Mouse (Mus musculus) spleen, adult 2 months (tissue): ENCODE measurements around the gene Arl2bp. TPM values are rescaled to one million over a fixed set of nuclear protein-coding genes. Genes with fewer than 3 reads are reported as not detected.

Experiments
- DNase-seq, 2 experiments: peaks; one replicate each; pipeline versions ENCODE4 v3.0.0 to v3.0.0-alpha.2; 2012 to 2021; ENCODE audit warnings: low spot score in 2 of 2, low read depth in 1 of 2
- H3K27ac ChIP-seq: fragments of 200-500 bp; 2 replicates; pipeline ENCODE4 v1.5.1; 2012; ENCODE audit warnings: low read length, inconsistent platforms; ENCODE audit not compliant: insufficient read depth
- H3K27me3 ChIP-seq: fragments of 200-500 bp; 2 replicates; pipeline ENCODE4 v1.6.1; 2012; ENCODE audit warnings: mild to moderate bottlenecking, moderate library complexity, low read length, inconsistent platforms; ENCODE audit not compliant: control insufficient read depth, insufficient read depth
- H3K36me3 ChIP-seq: fragments of 200-500 bp; 2 replicates; pipeline ENCODE4 v1.6.1; 2012; ENCODE audit warnings: mild to moderate bottlenecking, low read length, inconsistent platforms; ENCODE audit not compliant: control insufficient read depth, insufficient read depth
- H3K4me1 ChIP-seq: fragments of 200-500 bp; 2 replicates; pipeline ENCODE4 v1.6.1; 2011; ENCODE audit warnings: inconsistent platforms; ENCODE audit not compliant: control insufficient read depth, insufficient read depth, insufficient read length
- H3K4me3 ChIP-seq: fragments of 200-500 bp; 2 replicates; pipeline ENCODE4 v1.5.1; 2011; ENCODE audit warnings: mild to moderate bottlenecking, inconsistent platforms; ENCODE audit not compliant: insufficient read depth, insufficient read length; ENCODE audit errors: extremely low read depth
- CTCF ChIP-seq: fragments of 200-500 bp; IDR thresholded peaks from 2 replicates; pipeline ENCODE4 v1.5.1; 2011; ENCODE audit warnings: mild to moderate bottlenecking, inconsistent platforms; ENCODE audit not compliant: insufficient read depth, insufficient read length, insufficient replicate concordance; ENCODE audit errors: extremely low read depth
- POLR2A ChIP-seq: fragments of 200-500 bp; IDR thresholded peaks from 2 replicates; pipeline ENCODE4 v1.6.1; 2011; ENCODE audit warnings: low read depth, low read length, inconsistent platforms
- WGBS: fragments of 180-500 bp; shearing (Covaris S2); methylation state at CpG from one replicate; pipeline ENCODE4 v1.1.7; 2018; 5-methylcytosine and 5-hydroxymethylcytosine counted together
- polyA plus RNA-seq: library from polyadenylated mRNA; depleted of rRNA; stranded (reverse); fragments of >200 nt; gene quantifications from 2 replicates; pipeline ENCODE4 v1.2.3, GENCODE M21; 2012; rRNA removed

Gene Arl2bp
- polyA plus RNA-seq, 1 experiment, result 50.2 TPM

GRCm38 (mm10) chr8:94711160-94711718 lies 44.8 kb downstream of the Arl2bp start:
- DNase-seq, result no peak
- Histone ChIP-seq H3K27me3 (no peaks in the 10 kb centered on the region), H3K4me1 (no peaks in the 10 kb centered on the region; the same call in 1 of the 2 replicates), H3K27ac (0 out of 2 replicates have a peak overlapping the region, but pooled peaks have one; percentile 8), H3K36me3 (no peaks in the 10 kb centered on the region), H3K4me3 (no peak overlapping the region)
- TF ChIP-seq POLR2A, result no peak
- no peak for TF ChIP-seq CTCF
- WGBS, result 16% methylated on average over 5 of the region's 5 CpGs

DNA sequence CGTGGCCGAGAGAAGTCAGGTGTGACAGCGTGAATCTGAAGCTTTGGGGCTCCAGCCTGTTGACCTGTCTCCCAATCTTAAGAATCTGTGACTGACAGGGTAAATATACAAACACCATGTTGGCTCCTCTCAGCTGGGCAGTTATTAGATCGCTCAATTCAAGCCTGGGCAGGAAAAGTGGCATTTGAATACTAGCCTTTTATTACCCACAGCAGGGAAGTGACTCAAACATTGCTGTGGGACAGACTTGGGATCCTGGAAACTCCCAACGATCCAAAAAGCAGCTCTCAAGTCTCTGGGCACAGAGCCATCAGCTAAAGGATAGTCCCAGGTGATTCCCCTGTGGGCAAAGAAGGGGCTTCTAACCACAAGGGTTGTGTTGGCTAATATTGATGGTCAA lies 48.2 kb downstream of the Arl2bp start:
- no peak for TF ChIP-seq CTCF
- no peak for TF ChIP-seq POLR2A
- no peak for DNase-seq
- no peaks in the 10 kb centered on the region for H3K27me3 ChIP-seq
- H3K36me3 ChIP-seq, result no peaks in the 10 kb centered on the region
- H3K4me1 ChIP-seq, result no peaks in the 10 kb centered on the region; the same call in 1 of the 2 replicates
- 58% methylated on average over 5 of the region's 5 CpGs for WGBS
- H3K27ac ChIP-seq, result no peak overlapping the region
- no peak overlapping the region for H3K4me3 ChIP-seq

- TF ChIP-seq CTCF, result no peak
- no peak for TF ChIP-seq POLR2A
- no peak for DNase-seq
- Histone ChIP-seq H3K4me1 (no peaks in the 10 kb centered on the region; the same call in 1 of the 2 replicates), H3K4me3 (no peak overlapping the region), H3K36me3 (no peaks in the 10 kb centered on the region), H3K27ac (no peak overlapping the region), H3K27me3 (no peaks in the 10 kb centered on the region)
- 83% methylated on average over 3 of the region's 3 CpGs for WGBS
These were observed 49.5 kb downstream of the Arl2bp start for GRCm38 (mm10) chr8:94715871-94716270.

DNA sequence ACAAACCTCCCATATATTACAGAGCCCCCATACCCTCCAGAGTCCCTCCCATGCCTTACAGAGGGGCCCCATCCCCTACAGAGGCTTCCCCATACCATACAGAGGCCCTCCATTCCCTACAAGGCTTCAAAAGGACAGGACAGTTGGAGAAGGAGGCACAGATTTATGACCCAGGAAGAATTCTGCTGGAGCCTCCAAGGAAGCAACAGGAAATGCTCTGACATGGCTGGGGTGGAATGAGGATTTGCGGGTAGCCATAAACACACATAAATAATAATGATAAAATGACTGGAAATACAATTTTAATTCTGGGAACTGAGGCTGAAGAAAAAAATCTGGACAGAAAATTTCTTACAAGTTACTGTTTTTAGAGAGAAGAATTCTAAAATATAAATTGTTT lies 50.4 kb downstream of the Arl2bp start:
- no peak for DNase-seq
- Histone ChIP-seq H3K4me3 (no peak overlapping the region), H3K4me1 (no peaks in the 10 kb centered on the region), H3K36me3 (no peaks in the 10 kb centered on the region), H3K27me3 (no peaks in the 10 kb centered on the region), H3K27ac (no peak overlapping the region)
- WGBS, result 80% methylated on average over 1 of the region's 1 CpGs
- TF ChIP-seq CTCF, result no peak
- TF ChIP-seq POLR2A, result no peak

Other genes with a start within 250 kb of the Arl2bp start
- gene Nlrc5, start 232.2 kb upstream of the Arl2bp start, polyA plus RNA-seq, result 47.3 and 58.1 TPM in 2 replicates
- 28.6 and 29.7 TPM in 2 replicates for gene Cpne2, start 133.6 kb upstream of the Arl2bp start, polyA plus RNA-seq
- 5.0 and 5.1 TPM in 2 replicates for gene Rspry1, start 64.7 kb upstream of the Arl2bp start, polyA plus RNA-seq
- gene Fam192a, start 64.6 kb upstream of the Arl2bp start, polyA plus RNA-seq, result 15.2 and 17.2 TPM in 2 replicates
- gene Pllp, start 29.7 kb downstream of the Arl2bp start, polyA plus RNA-seq, result 0.21 and 0.31 TPM in 2 replicates
- 5.8 and 7.9 TPM in 2 replicates for gene Ccl22, start 79.0 kb downstream of the Arl2bp start, polyA plus RNA-seq
- gene Cx3cl1, start 105.4 kb downstream of the Arl2bp start, polyA plus RNA-seq, result 3.0 and 3.1 TPM in 2 replicates
- gene Ccl17, start 143.9 kb downstream of the Arl2bp start, polyA plus RNA-seq, result not detected in 2 replicates
- 70.8 and 109 TPM in 2 replicates for gene Coq9, start 171.7 kb downstream of the Arl2bp start, polyA plus RNA-seq
- 27.1 and 32.8 TPM in 2 replicates for gene Ciapin1, start 171.8 kb downstream of the Arl2bp start, polyA plus RNA-seq
- gene Polr2c, start 190.8 kb downstream of the Arl2bp start, polyA plus RNA-seq, result 56.4 and 56.8 TPM in 2 replicates
- 5.3 and 5.8 TPM in 2 replicates for gene Dok4, start 209.7 kb downstream of the Arl2bp start, polyA plus RNA-seq